Mouse (Mus musculus): Measurements from ENCODE around the gene Entpd1.

DNA sequence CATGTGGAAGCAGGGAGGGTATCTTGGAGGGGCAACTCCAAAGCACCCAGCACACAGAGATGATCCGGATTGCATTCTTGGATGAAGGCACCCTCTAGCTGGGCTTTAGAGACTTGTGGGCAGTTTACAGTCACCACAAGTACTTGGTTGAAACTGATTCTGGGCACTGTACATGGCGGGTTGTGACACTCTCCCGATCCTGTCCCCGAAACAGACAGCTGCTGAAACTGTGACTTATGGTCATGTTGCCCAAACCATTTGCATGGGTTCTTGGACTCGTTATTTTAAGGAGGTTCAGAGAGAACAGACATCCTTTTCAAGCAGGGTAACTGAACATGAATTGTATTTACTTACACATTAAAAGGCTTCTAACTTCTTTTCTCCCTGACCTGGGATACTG is 44.0 kb downstream of the Entpd1 start:
- TF ChIP-seq POLR2A (IDR thresholded peaks at IDR 0.05; ENCODE audit: control insufficient read depth, extremely low read depth, insufficient read depth, low read length, poor library complexity) (no peak), CTCF (IDR thresholded peaks at IDR 0.05; ENCODE audit: borderline replicate concordance, control insufficient read depth, extremely low read depth, insufficient read depth, low read length, poor library complexity) (no peak)
